Mouse (Mus musculus) liver, embryonic 11.5 days (tissue): ENCODE results near the gene Xxylt1. TPM values are rescaled to one million over a fixed set of nuclear protein-coding genes. Genes with fewer than 3 reads are reported as not detected.

Experiments
- ATAC-seq: fragments of 200-750 bp; cut with Nextera tagmentation; replicated peaks from 2 replicates; pipeline ENCODE4 v1.8.0; 2017; ENCODE audit warnings: moderate number of reproducible peaks, mild to moderate bottlenecking, moderate TSS enrichment, moderate library complexity; ENCODE audit not compliant: low FRiP score
- DNase-seq: peaks from one replicate; pipeline ENCODE4 v3.0.0-alpha.2; 2017; ENCODE audit warnings: low spot score
- H3K27ac ChIP-seq: fragments of 300-500 bp; sonication (generic); 2 replicates; pipeline ENCODE4 v1.5.1; 2014; ENCODE audit warnings: mild to moderate bottlenecking, low read depth, low read length, control low read depth
- H3K27me3 ChIP-seq: fragments of 300-500 bp; sonication (generic); replicated peaks from 2 replicates; pipeline ENCODE4 v1.6.1; 2014; ENCODE audit warnings: low read length, mixed read lengths; ENCODE audit not compliant: control insufficient read depth, insufficient read depth
- H3K36me3 ChIP-seq: fragments of 300-500 bp; sonication (generic); 2 replicates; pipeline ENCODE4 v1.6.1; 2014; ENCODE audit warnings: mild to moderate bottlenecking, low read length, moderate library complexity, mixed read lengths; ENCODE audit not compliant: control insufficient read depth, insufficient read depth
- H3K4me1 ChIP-seq: fragments of 300-500 bp; sonication (generic); replicated peaks from 2 replicates; pipeline ENCODE4 v1.6.1; 2014; ENCODE audit warnings: low read length, mixed read lengths; ENCODE audit not compliant: control insufficient read depth, insufficient read depth
- H3K4me2 ChIP-seq: fragments of 300-500 bp; sonication (generic); 2 replicates; pipeline ENCODE4 v1.6.1; 2014; ENCODE audit warnings: mild to moderate bottlenecking, control low read depth, moderate library complexity
- H3K4me3 ChIP-seq: fragments of 300-500 bp; sonication (generic); 2 replicates; pipeline ENCODE4 v1.5.1; 2014; ENCODE audit warnings: low read depth, low read length, control low read depth
- H3K9ac ChIP-seq: fragments of 300-500 bp; sonication (generic); 2 replicates; pipeline ENCODE4 v1.6.1; 2014; ENCODE audit warnings: low read depth, low read length, control low read depth
- H3K9me3 ChIP-seq: fragments of 300-500 bp; sonication (generic); 2 replicates; pipeline ENCODE4 v1.6.1; 2016; ENCODE audit warnings: low read length, inconsistent platforms, mixed read lengths; ENCODE audit not compliant: control insufficient read depth
- WGBS: fragments of 180-500 bp; shearing (Covaris S2); extraction: QIAGEN DNeasy Blood & Tissue Kit; methylation state at CpG from one replicate; pipeline ENCODE4 v1.1.7; 2014; 5-methylcytosine and 5-hydroxymethylcytosine counted together
- polyA plus RNA-seq: library from polyadenylated mRNA; unstranded; fragments of >200 nt; fragmentation: Nextera tagmentation; extraction: Ambion mirVana; gene quantifications from 2 replicates; pipeline ENCODE4 v1.2.1, GENCODE M21; 2014

Xxylt1 gene
- polyA plus RNA-seq, result 10.7 and 10.9 TPM in 2 replicates

DNA sequence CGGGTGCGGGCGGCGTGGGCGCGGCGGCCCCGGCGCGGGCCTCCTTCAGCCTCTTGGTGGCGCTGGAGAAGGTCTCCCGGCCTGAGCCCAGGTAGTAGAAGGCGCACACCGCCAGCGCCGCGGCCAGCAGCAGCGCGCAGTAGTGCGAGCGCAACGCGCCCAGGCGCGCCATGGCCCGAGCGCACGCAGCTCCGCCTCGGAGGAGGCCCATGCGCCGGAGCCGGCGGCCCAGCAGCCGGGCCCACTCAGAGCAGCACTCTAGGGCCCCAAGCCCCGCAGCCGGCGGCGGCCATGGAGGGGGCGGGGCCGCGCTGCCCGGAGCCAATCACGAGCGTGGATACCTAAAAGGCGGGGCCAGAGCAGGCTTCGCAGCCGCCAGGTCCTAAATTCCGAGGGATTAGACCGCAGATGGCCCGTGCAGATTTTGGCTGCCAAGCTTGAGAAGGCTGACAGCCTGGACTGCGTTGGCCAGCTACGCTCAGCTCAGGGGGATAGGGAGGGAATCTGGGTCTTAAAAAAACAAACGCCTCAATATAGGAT is at the start of gene Xxylt1:
TSS of gene Xxylt1 (minus strand) at position 308 of the 540 bp plus-strand sequence.
- no peaks in the 10 kb centered on the region for H3K27me3 ChIP-seq
- no peaks in the 10 kb centered on the region for H3K9me3 ChIP-seq
- ATAC-seq, result peak; percentile 98
- H3K36me3 ChIP-seq, result no peaks in the 10 kb centered on the region
- peak within 1 kb of the TSS; percentile 70 for H3K4me3 ChIP-seq
- under 1% methylated on average over 54 of the region's 54 CpGs for WGBS
- peak within 1 kb of the TSS; percentile 80 for H3K9ac ChIP-seq
- H3K4me1 ChIP-seq, result peaks cover 6% of the 10 kb centered on the region
- peak; percentile 90 for DNase-seq
- peak within 1 kb of the TSS; percentile 84 for H3K27ac ChIP-seq
- H3K4me2 ChIP-seq, result peak within 1 kb of the TSS; percentile 100

DNA sequence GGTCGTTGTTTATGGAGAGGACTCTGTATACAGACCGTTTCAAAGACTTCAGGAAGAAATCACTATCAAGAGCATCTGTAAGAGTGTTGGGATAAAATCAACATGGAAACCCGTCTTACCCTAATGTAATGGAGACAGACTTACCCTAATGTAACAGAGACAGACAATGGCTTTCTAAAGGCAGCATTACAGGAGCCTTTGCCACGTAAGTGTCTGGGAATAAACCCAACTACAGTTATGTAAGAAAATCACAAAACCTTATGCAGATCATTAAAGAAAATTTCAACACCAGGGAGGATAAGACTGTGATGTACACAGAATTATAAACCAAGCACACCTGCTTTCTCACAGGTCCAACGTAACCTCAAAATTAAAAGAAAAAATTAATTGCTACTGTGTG is 46.9 kb upstream of the Xxylt1 start:
- DNase-seq (no peak), ATAC-seq (no peak)
- H3K27me3 ChIP-seq, result no peaks in the 10 kb centered on the region
- no peak overlapping the region for H3K27ac ChIP-seq
- H3K4me1 ChIP-seq, result no peaks in the 10 kb centered on the region
- H3K4me3 ChIP-seq, result no peak overlapping the region
- peaks cover 2% of the 10 kb centered on the region; the same call in 1 of the 2 replicates for H3K36me3 ChIP-seq
- WGBS, result 86% methylated on average over 5 of the region's 5 CpGs
- no peak overlapping the region for H3K9ac ChIP-seq
- no peaks in the 10 kb centered on the region for H3K9me3 ChIP-seq
- no peak overlapping the region for H3K4me2 ChIP-seq

- no peaks in the 10 kb centered on the region for H3K4me1 ChIP-seq
- H3K9me3 ChIP-seq, result no peaks in the 10 kb centered on the region
- H3K36me3 ChIP-seq, result peaks cover 5% of the 10 kb centered on the region
- H3K27ac ChIP-seq, result no peak overlapping the region
- H3K9ac ChIP-seq, result no peak overlapping the region
- no peaks in the 10 kb centered on the region for H3K27me3 ChIP-seq
- no peak for DNase-seq
- H3K4me2 ChIP-seq, result no peak overlapping the region
- H3K4me3 ChIP-seq, result no peak overlapping the region
- 88% methylated on average over 5 of the region's 5 CpGs for WGBS
- no peak for ATAC-seq
Measured at GRCm38 (mm10) chr16:31124991-31125390, 43.8 kb upstream of the Xxylt1 start.

- whole genome bisulfite sequencing, result 90% methylated on average over 6 of the region's 6 CpGs
- H3K9me3 ChIP-seq, result no peaks in the 10 kb centered on the region
- no peak overlapping the region for H3K4me2 ChIP-seq
- DNase-seq, result no peak
- H3K36me3 ChIP-seq, result peaks cover 7% of the 10 kb centered on the region
- no peak overlapping the region for H3K27ac ChIP-seq
- no peak overlapping the region for H3K9ac ChIP-seq
- H3K27me3 ChIP-seq, result no peaks in the 10 kb centered on the region
- no peak for ATAC-seq
- no peaks in the 10 kb centered on the region for H3K4me1 ChIP-seq
- H3K4me3 ChIP-seq, result no peak overlapping the region
Measured at GRCm38 (mm10) chr16:31121612-31122011, 40.4 kb upstream of the Xxylt1 start.

DNA sequence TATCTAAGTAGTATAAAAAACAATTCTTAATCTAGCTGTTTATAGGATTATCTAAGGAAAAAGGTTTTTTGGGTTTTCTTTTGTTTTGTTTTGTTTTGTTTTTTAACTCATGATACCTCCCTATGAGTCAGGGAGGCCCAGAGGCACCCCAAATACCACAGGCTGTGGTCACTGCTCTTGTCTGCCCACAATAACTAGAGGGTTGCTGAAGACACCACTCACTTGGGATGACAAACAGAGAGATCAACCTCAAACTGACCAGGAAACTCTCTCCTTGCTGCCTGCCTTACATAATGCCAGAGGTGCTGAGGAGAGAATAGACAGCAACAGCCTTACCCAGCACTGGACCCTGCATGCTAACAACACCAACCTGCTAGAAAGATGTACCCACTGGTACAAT is 32.4 kb upstream of the Xxylt1 start:
- DNase-seq (no peak), ATAC-seq (no peak)
- Histone ChIP-seq H3K36me3 (peaks cover 17% of the 10 kb centered on the region), H3K9me3 (no peaks in the 10 kb centered on the region), H3K4me1 (no peaks in the 10 kb centered on the region), H3K27ac (no peak overlapping the region), H3K27me3 (no peaks in the 10 kb centered on the region), H3K4me2 (no peak overlapping the region), H3K9ac (no peak overlapping the region), H3K4me3 (no peak overlapping the region)

DNA sequence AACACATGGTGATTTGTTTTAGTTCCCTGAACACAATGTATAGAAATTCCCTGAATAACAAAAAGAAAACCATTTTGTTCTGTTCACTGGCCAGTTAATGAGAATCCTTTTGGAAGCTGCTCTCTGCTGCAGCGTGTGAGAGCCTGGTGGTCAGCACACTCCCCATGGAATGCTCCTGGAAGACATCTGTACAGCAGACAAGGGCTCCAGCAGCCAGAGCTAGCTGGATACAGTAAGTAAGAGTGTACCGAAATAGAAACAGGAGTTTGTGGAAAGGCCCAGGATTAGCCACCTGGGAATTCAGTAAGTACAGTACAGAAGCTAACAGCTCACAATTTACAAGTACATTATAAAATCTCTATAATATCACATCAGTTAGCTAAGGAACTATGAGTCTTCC is 20.1 kb upstream of the Xxylt1 start:
- DNase-seq (no peak), ATAC-seq (no peak)
- Histone ChIP-seq H3K27ac (no peak overlapping the region), H3K4me3 (no peak overlapping the region), H3K4me2 (no peak overlapping the region), H3K36me3 (peaks cover 13% of the 10 kb centered on the region), H3K27me3 (no peaks in the 10 kb centered on the region), H3K4me1 (no peaks in the 10 kb centered on the region), H3K9me3 (no peaks in the 10 kb centered on the region), H3K9ac (no peak overlapping the region)
- 87% methylated on average over 2 of the region's 2 CpGs for WGBS

GRCm38 (mm10) chr16:31099906-31100305 is 18.7 kb upstream of the Xxylt1 start:
- H3K36me3 ChIP-seq, result peaks cover 13% of the 10 kb centered on the region
- no peak overlapping the region for H3K4me3 ChIP-seq
- 76% methylated on average over 1 of the region's 1 CpGs for WGBS
- no peaks in the 10 kb centered on the region for H3K9me3 ChIP-seq
- no peaks in the 10 kb centered on the region for H3K27me3 ChIP-seq
- H3K4me1 ChIP-seq, result no peaks in the 10 kb centered on the region
- no peak overlapping the region for H3K4me2 ChIP-seq
- H3K9ac ChIP-seq, result no peak overlapping the region
- no peak overlapping the region for H3K27ac ChIP-seq
- ATAC-seq, result no peak
- DNase-seq, result no peak

DNA sequence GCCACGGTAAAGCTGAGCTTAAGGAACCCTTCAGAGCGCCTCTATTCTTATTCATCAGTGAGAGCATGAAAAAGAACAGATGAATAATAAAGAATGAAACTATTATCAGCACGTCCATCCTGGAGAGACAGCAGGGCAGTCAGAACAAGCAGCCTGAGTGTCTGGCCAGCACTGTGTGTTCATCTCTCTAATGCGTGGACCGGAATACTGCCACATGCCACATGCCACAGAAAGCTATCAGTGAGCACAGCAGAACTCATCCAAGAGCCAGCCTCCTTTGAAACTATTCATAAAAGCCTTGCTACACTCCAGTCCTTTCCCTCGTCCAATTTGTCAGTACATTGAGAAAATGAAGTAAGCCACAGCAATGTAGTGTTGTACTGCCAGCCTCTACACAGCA is 12.8 kb upstream of the Xxylt1 start:
- 85% methylated on average over 6 of the region's 6 CpGs for WGBS
- Histone ChIP-seq H3K27me3 (no peaks in the 10 kb centered on the region), H3K4me3 (no peak overlapping the region), H3K4me2 (no peak overlapping the region), H3K9me3 (no peaks in the 10 kb centered on the region), H3K27ac (no peak overlapping the region), H3K4me1 (no peaks in the 10 kb centered on the region), H3K9ac (no peak overlapping the region), H3K36me3 (peaks cover 1% of the 10 kb centered on the region; the same call in 1 of the 2 replicates)
- ATAC-seq (no peak), DNase-seq (no peak)

- DNase-seq (no peak), ATAC-seq (no peak)
- Histone ChIP-seq H3K4me3 (no peak overlapping the region), H3K27me3 (no peaks in the 10 kb centered on the region), H3K4me1 (no peaks in the 10 kb centered on the region), H3K36me3 (no peaks in the 10 kb centered on the region), H3K9ac (no peak overlapping the region), H3K9me3 (no peaks in the 10 kb centered on the region), H3K27ac (no peak overlapping the region), H3K4me2 (no peak overlapping the region)
- 78% methylated on average over 9 of the region's 9 CpGs for WGBS
Measured at GRCm38 (mm10) chr16:31093186-31093585, 12.0 kb upstream of the Xxylt1 start.
